9 mouse cellular contexts compared by ENCODE assay signal in the genomic region with DNA sequence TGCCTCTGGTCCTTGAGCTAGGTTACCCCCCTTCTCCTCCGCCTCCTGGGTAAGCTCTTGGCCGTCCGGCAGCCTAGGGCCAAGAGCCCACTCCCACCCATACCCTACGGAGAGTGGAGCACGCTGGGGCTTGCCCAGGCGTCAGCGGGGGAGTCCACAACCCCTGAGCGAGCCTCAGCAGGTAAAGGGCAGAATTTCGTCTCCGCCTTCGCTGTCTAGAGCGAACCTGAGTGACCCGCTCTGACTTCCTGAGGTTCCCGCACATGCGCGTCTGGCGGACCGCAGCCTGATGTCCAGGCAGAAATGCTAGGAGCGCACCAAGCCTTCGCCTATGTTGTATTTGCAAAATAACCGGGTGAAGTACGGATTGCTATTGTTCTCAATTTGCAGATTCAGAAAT. TPM values are rescaled to one million over a fixed set of nuclear protein-coding genes. Genes with fewer than 3 reads are reported as not detected.
DNase-seq lines count a peak whose midpoint lies in the region; ATAC-seq and TF ChIP-seq lines count a peak whose summit lies in the region.
"Had no signal": no experiment of that assay in that cellular context is flagged by ENCODE, and none has a peak within 500 bp of the region (broad histone marks: within the 10 kb centered on the region; RNA-seq: fewer than 3 reads in every experiment).

No protein-coding gene starts in this region.

- H3K4me2 ChIP-seq in heart, embryonic 14.5 days (ENCODE audit: low read length), result peak overlapping the region; percentile 54
- H3K4me2 ChIP-seq in CH12.LX (ENCODE audit: insufficient read depth, low read depth, poor library complexity, severe bottlenecking), result peak overlapping the region; percentile 47
- H3K4me2 ChIP-seq in forebrain, embryonic 14.5 days (ENCODE audit: low read length), result peak overlapping the region; percentile 28
- H3K4me2 ChIP-seq in limb, embryonic 15.5 days, result peak overlapping the region; percentile 37

- DNase-seq in heart, adult 8-10 months (ENCODE audit: low spot score), result no peak
- no peak for DNase-seq in CH12.LX (ENCODE audit: extremely low read depth)
- no peak for DNase-seq in forebrain, embryonic 14.5 days (ENCODE audit: low spot score)
- no peak for DNase-seq in c-Kit-positive CD71-positive TER-119-positive erythroid progenitor cells, embryonic 14.5 days (ENCODE audit: low spot score)
- DNase-seq in embryo, embryonic 10.5 days (ENCODE audit: low spot score), result no peak

- peaks cover 82% of the 10 kb centered on the region for H3K27me3 ChIP-seq in heart, embryonic 14.5 days (ENCODE audit: control insufficient read depth, insufficient read depth, low read length)
- H3K27me3 ChIP-seq in CH12.LX (replicated peaks), result no peaks in the 10 kb centered on the region
- H3K27me3 ChIP-seq in forebrain, embryonic 14.5 days (replicated peaks; ENCODE audit: control insufficient read depth, insufficient read depth, low read length), result peaks cover 54% of the 10 kb centered on the region
- H3K27me3 ChIP-seq in limb, embryonic 15.5 days, result peaks cover 79% of the 10 kb centered on the region

- WGBS in heart, embryonic 14.5 days, result 17% methylated on average over 22 of the region's 22 CpGs
- 16% methylated on average over 22 of the region's 22 CpGs for WGBS in forebrain, embryonic 14.5 days
- WGBS in limb, embryonic 15.5 days, result 14% methylated on average over 22 of the region's 22 CpGs

- no peak for TF ChIP-seq CTCF in CH12.LX (conservative IDR thresholded peaks at IDR 0.05 in 1 of 2, IDR thresholded peaks at IDR 0.05 in 1 of 2; ENCODE audit: low read depth in 2 of 2, low read length in 2 of 2)

- no peak for TF ChIP-seq RAD21 in CH12.LX (IDR thresholded peaks at IDR 0.05; ENCODE audit: low read depth, low read length)

- H3K36me3 ChIP-seq in heart, embryonic 14.5 days (ENCODE audit: control insufficient read depth, insufficient read depth, low read length), result no peaks in the 10 kb centered on the region
- peaks cover 0 to 5% of the 10 kb centered on the region in 2 experiments for H3K36me3 ChIP-seq in CH12.LX (replicated peaks in 1 of 2; ENCODE audit: control insufficient read depth in 1 of 2, insufficient read depth in 1 of 2, low read length in 1 of 2)
- no peaks in the 10 kb centered on the region for H3K36me3 ChIP-seq in forebrain, embryonic 14.5 days (ENCODE audit: control insufficient read depth, insufficient read depth, low read length)
- no peaks in the 10 kb centered on the region for H3K36me3 ChIP-seq in limb, embryonic 15.5 days

- ATAC-seq in heart, embryonic 14.5 days (ENCODE audit: insufficient number of reproducible peaks, insufficient read depth, low FRiP score, low read depth), result no peak
- ATAC-seq in forebrain, embryonic 14.5 days, result no peak
- no peak for ATAC-seq in limb, embryonic 15.5 days (ENCODE audit: insufficient number of reproducible peaks, low FRiP score, low TSS enrichment, low read depth)
- ATAC-seq in monocyte, adult 5-6 weeks (replicated peaks; ENCODE audit: insufficient number of reproducible peaks, low FRiP score, low TSS enrichment, poor library complexity, severe bottlenecking), result no peak

- peaks cover 15 to 34% of the 10 kb centered on the region in 2 experiments; a peak in 3 of 4 replicates for H3K4me1 ChIP-seq in heart, embryonic 14.5 days (ENCODE audit: control insufficient read depth in 2 of 2, insufficient read depth in 2 of 2, low read length in 2 of 2)
- H3K4me1 ChIP-seq in CH12.LX (ENCODE audit: control insufficient read depth in 1 of 2, insufficient read depth in 2 of 2), result peaks cover 32 to 59% of the 10 kb centered on the region in 2 experiments
- H3K4me1 ChIP-seq in forebrain, embryonic 14.5 days (ENCODE audit: control insufficient read depth, insufficient read depth, low read length), result no peaks in the 10 kb centered on the region
- peaks cover 44% of the 10 kb centered on the region for H3K4me1 ChIP-seq in limb, embryonic 15.5 days

- no peak overlapping the region for H3K27ac ChIP-seq in heart, embryonic 14.5 days (replicated peaks in 1 of 2; ENCODE audit: control insufficient read depth in 1 of 2, insufficient read depth in 1 of 2, low read depth in 2 of 2, low read length in 2 of 2)
- peak overlapping the region; percentile 80 for H3K27ac ChIP-seq in CH12.LX (ENCODE audit: insufficient read depth, low read depth)
- H3K27ac ChIP-seq in forebrain, embryonic 14.5 days (ENCODE audit: low read depth, low read length), result no peak overlapping the region
- no peak overlapping the region for H3K27ac ChIP-seq in limb, embryonic 15.5 days
- H3K27ac ChIP-seq: liver, embryonic 14.5 days had no signal

- peak overlapping the region in 1 of 2 experiments; percentile 22; a peak in 1 of 4 replicates for H3K4me3 ChIP-seq in heart, embryonic 14.5 days (ENCODE audit: control insufficient read depth in 1 of 2, insufficient read depth in 1 of 2, low read depth in 1 of 2, low read length in 2 of 2)
- peak overlapping the region in 2 of 3 experiments; percentile 23 to 63 for H3K4me3 ChIP-seq in CH12.LX (replicated peaks in 1 of 3; ENCODE audit: low read depth in 2 of 3, low read length in 2 of 3, poor library complexity in 1 of 3)
- H3K4me3 ChIP-seq in forebrain, embryonic 14.5 days (ENCODE audit: low read depth, low read length), result no peak overlapping the region
- H3K4me3 ChIP-seq in limb, embryonic 15.5 days, result peak overlapping the region; percentile 12

- TF ChIP-seq POLR2A in CH12.LX (IDR thresholded peaks at IDR 0.05; ENCODE audit: low read depth, low read length), result 0 out of 2 replicates have a peak, but pooled peaks have one; percentile 33

- in situ Hi-C loops in CH12.LX (cut with MboI; ENCODE audit: low pct_ligation_motif_present, low pct_unique_long_range_greater_than_20kb, low sequenced_read_pairs), result loop anchor here (5.0 kb wide), 1 partner anchor 68 kb away; a partner anchor contains a TSS

- H3K9me3 ChIP-seq in heart, embryonic 14.5 days (ENCODE audit: control insufficient read depth, low read length), result no peaks in the 10 kb centered on the region
- H3K9me3 ChIP-seq in CH12.LX (replicated peaks; ENCODE audit: low read length), result no peaks in the 10 kb centered on the region
- H3K9me3 ChIP-seq in forebrain, embryonic 14.5 days (replicated peaks; ENCODE audit: control insufficient read depth, low read length), result no peaks in the 10 kb centered on the region
- no peaks in the 10 kb centered on the region for H3K9me3 ChIP-seq in limb, embryonic 15.5 days

- H3K9ac ChIP-seq in heart, embryonic 14.5 days (ENCODE audit: low read length), result peak overlapping the region; percentile 16; the same call in 1 of the 2 replicates
- peak overlapping the region; percentile 68 for H3K9ac ChIP-seq in CH12.LX (ENCODE audit: insufficient read depth, low read depth)
- no peak overlapping the region for H3K9ac ChIP-seq in forebrain, embryonic 14.5 days (ENCODE audit: low read length)
- H3K9ac ChIP-seq in limb, embryonic 15.5 days, result no peak overlapping the region
- H3K9ac ChIP-seq: liver, embryonic 14.5 days had no signal

- H3K79me2 ChIP-seq in CH12.LX (replicated peaks; ENCODE audit: control insufficient read depth, extremely low read depth, insufficient read depth, poor library complexity, severe bottlenecking), result no peaks in the 10 kb centered on the region

- 0 out of 2 replicates have a peak, but pooled peaks have one; percentile 17 for TF ChIP-seq EP300 in CH12.LX (IDR thresholded peaks at IDR 0.05; ENCODE audit: low read length)

- dilution Hi-C loops in CH12.LX (cut with MboI; ENCODE audit: extremely low pct_ligation_motif_present, extremely low pct_unique_long_range_greater_than_20kb, low sequenced_read_pairs), result no loop called here

TF ChIP-seq in CH12.LX, 34 proteins besides CTCF, POLR2A, EP300 and RAD21 (continues in another document):
- TF ChIP-seq ZMIZ1 (IDR thresholded peaks at IDR 0.05; ENCODE audit: low read depth, low read length) (0 out of 2 replicates have a peak, but pooled peaks have one; percentile 35), MYC (IDR thresholded peaks at IDR 0.05; ENCODE audit: low read depth, low read length) (no peak), MXI1 (IDR thresholded peaks at IDR 0.05; ENCODE audit: low read depth, low read length) (no peak), MAZ (IDR thresholded peaks at IDR 0.05; ENCODE audit: low read depth, low read length) (peak; percentile 44; the same call in 1 of the 2 replicates), KAT2A (IDR thresholded peaks at IDR 0.05; ENCODE audit: insufficient replicate concordance, low read length) (no peak), TBP (conservative IDR thresholded peaks at IDR 0.05; ENCODE audit: low read depth, low read length) (no peak), MAFK (IDR thresholded peaks at IDR 0.05; ENCODE audit: insufficient replicate concordance, low read length) (no peak), MAX (IDR thresholded peaks at IDR 0.05; ENCODE audit: low read length) (no peak)

RNA-seq across cellular contexts. Expression of a gene that starts 6.2 kb away (rescaled TPM):
- polyA plus RNA-seq in heart, embryonic 14.5 days (2014; fragmentation: Nextera tagmentation; extraction: Ambion mirVana), result 0.08 and 0.15 TPM in 2 replicates
- total RNA-seq in heart, adult 8-10 months (2022), result under 1 TPM; 0.25 to 0.52 (median 0.33) TPM
- total RNA-seq in CH12.LX (2012; rRNA removed), result 31.1 and 44.7 TPM in 2 replicates
- 19.4 and 24.4 TPM in 2 replicates for total RNA-seq in CH12.LX (2014; rRNA removed)
- 50.9 and 62.1 TPM in 2 replicates for polyA plus RNA-seq in CH12.LX (2012; ENCODE audit: insufficient read length, low read depth)
- not detected in 2 replicates for polyA plus RNA-seq in forebrain, embryonic 14.5 days (2014; fragmentation: Nextera tagmentation; extraction: Ambion mirVana)
- polyA plus RNA-seq in limb, embryonic 15.5 days (2015; fragmentation: Nextera tagmentation; extraction: Ambion mirVana), result 0.20 and 0.41 TPM in 2 replicates
- total RNA-seq in monocyte, adult 5-6 weeks (2017), result 61.4 to 99.5 TPM (median 74.8 TPM) in 3 replicates

RNA-seq across cellular contexts. Expression of a gene that starts 45.0 kb away (rescaled TPM):
- polyA plus RNA-seq in heart, embryonic 14.5 days (2014; fragmentation: Nextera tagmentation; extraction: Ambion mirVana), result 40.4 and 42.0 TPM in 2 replicates
- 1 to 10 TPM; 5.6 to 6.5 (median 6.2) TPM for total RNA-seq in heart, adult 8-10 months (2022)
- total RNA-seq in CH12.LX (2012; rRNA removed) (78.0 and 90.6 TPM in 2 replicates), CH12.LX (2014; rRNA removed) (111 and 128 TPM in 2 replicates)
- polyA plus RNA-seq in CH12.LX (2012; ENCODE audit: insufficient read length, low read depth), result 68.3 and 78.0 TPM in 2 replicates
- 101 and 112 TPM in 2 replicates for polyA plus RNA-seq in forebrain, embryonic 14.5 days (2014; fragmentation: Nextera tagmentation; extraction: Ambion mirVana)
- polyA plus RNA-seq in limb, embryonic 15.5 days (2015; fragmentation: Nextera tagmentation; extraction: Ambion mirVana), result 105 TPM in 2 replicates
- 15.5 to 32.2 TPM (median 18.8 TPM) in 3 replicates for total RNA-seq in monocyte, adult 5-6 weeks (2017)

RNA-seq across cellular contexts. Expression of a gene that starts 55.4 kb away (rescaled TPM):
- polyA plus RNA-seq in heart, embryonic 14.5 days (2014; fragmentation: Nextera tagmentation; extraction: Ambion mirVana), result 3.4 and 4.7 TPM in 2 replicates
- total RNA-seq in heart, adult 8-10 months (2022), result 10 to 100 TPM; 25.1 to 30.4 (median 29.8) TPM
- total RNA-seq in CH12.LX (2012; rRNA removed), result 3.8 and 7.6 TPM in 2 replicates
- 0.34 and 0.69 TPM in 2 replicates for total RNA-seq in CH12.LX (2014; rRNA removed)
- 0.59 and 0.80 TPM in 2 replicates for polyA plus RNA-seq in CH12.LX (2012; ENCODE audit: insufficient read length, low read depth)
- 5.3 and 7.5 TPM in 2 replicates for polyA plus RNA-seq in forebrain, embryonic 14.5 days (2014; fragmentation: Nextera tagmentation; extraction: Ambion mirVana)
- 10.3 and 11.6 TPM in 2 replicates for polyA plus RNA-seq in limb, embryonic 15.5 days (2015; fragmentation: Nextera tagmentation; extraction: Ambion mirVana)
- total RNA-seq in monocyte, adult 5-6 weeks (2017), result 0.11 to 3.6 TPM (median 3.4 TPM) in 3 replicates

Comparison
In these comparisons a context has a peak if more than half of its experiments do, and no peak if none do; other contexts are left out.
1. H3K9ac ChIP-seq: peak in heart, embryonic 14.5 days (single experiment) and CH12.LX (single experiment); none in forebrain, embryonic 14.5 days (single experiment) and limb, embryonic 15.5 days (single experiment).
2. RNA of a gene that starts 6.2 kb away (polyA plus RNA-seq): 50.9 to 62.1 TPM in CH12.LX; 0.20 to 0.41 TPM in limb, embryonic 15.5 days, 0.08 to 0.15 TPM in heart, embryonic 14.5 days and not detected in forebrain, embryonic 14.5 days; every median in the first group is over 10 times any median in the second.
3. Peak in every context shown above with its lines, with median percentiles within 50 percentile points of each other: H3K4me2 ChIP-seq.